Mouse (Mus musculus): Measurements from ENCODE around the gene Rnd2. TPM values are rescaled to one million over a fixed set of nuclear protein-coding genes. Genes with fewer than 3 reads are reported as not detected.
A peak's percentile ranks its signal among the peaks of the same experiment; 100 is the strongest.
"Not testable (repeated sequence)": the region's sequence is repeated elsewhere in the genome, so short reads cannot be mapped to it uniquely, and the experiment has no call there.

Rnd2 gene
- polyA plus RNA-seq, 1 experiment: 1.0 TPM

DNA sequence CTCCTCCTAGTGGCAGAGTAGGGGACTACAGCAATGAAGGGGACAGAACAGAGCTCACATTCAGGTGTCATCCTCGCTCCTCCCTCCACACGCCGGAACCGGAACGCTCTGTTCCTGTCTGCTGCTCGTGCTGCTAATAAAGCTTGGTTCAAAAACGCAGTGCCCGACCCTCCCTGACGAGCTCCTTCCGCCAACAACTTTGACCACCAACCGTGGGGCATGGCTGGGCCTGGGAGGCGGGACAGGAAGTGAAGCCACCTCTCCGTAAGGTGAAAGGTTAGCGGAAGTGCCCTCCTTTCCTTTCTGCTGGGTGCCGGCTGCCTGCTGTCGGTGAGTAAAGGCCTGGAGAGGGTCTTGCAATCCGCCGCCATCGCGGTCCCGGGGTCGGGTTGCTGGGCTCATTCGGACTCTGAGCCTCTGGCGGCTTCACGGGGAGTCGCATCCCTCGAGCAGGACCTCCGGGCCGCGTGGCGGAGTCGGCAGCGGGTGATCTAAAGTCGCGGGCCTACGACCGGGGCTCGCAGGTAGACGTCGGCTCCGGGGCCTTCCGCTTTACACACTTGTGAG lies 22.6 kb upstream of the Rnd2 start, which contains the start of gene Rpl27:
TSS of gene Rpl27 (plus strand) at position 172 of the 567 bp plus-strand sequence.
- under 1% methylated on average over 42 of the region's 42 CpGs for WGBS
- Histone ChIP-seq H3K4me3 (replicated peaks; ENCODE audit: control insufficient read depth, low read depth, low read length) (peak within 1 kb of the TSS; percentile 77), H3K27ac (ENCODE audit: control insufficient read depth, insufficient read depth, low read depth, low read length, poor library complexity) (peak within 1 kb of the TSS; percentile 76), H3K4me1 (ENCODE audit: control insufficient read depth, insufficient read depth, low read length) (no peaks in the 10 kb centered on the region; the same call in 1 of the 2 replicates)
- TF ChIP-seq POLR2A (IDR thresholded peaks at IDR 0.05; ENCODE audit: borderline replicate concordance, control insufficient read depth, low read depth, low read length): peak; percentile 83; the same call in 1 of the 2 replicates
- TF ChIP-seq CTCF (IDR thresholded peaks at IDR 0.05; ENCODE audit: control insufficient read depth, insufficient read depth, low read length): peak; percentile 74

- TF ChIP-seq CTCF (IDR thresholded peaks at IDR 0.05; ENCODE audit: control insufficient read depth, insufficient read depth, low read length) (no peak), POLR2A (IDR thresholded peaks at IDR 0.05; ENCODE audit: borderline replicate concordance, control insufficient read depth, low read depth, low read length) (no peak)
- under 1% methylated on average over 14 of the region's 14 CpGs for WGBS
- H3K4me1 ChIP-seq (ENCODE audit: control insufficient read depth, insufficient read depth, low read length): no peaks in the 10 kb centered on the region; the same call in 1 of the 2 replicates
These were observed 22.0 kb upstream of the Rnd2 start for GRCm38 (mm10) chr11:101442760-101443159.

GRCm38 (mm10) chr11:101446319-101446718 lies 18.5 kb upstream of the Rnd2 start:
- Histone ChIP-seq H3K4me3 (replicated peaks; ENCODE audit: control insufficient read depth, low read depth, low read length) (no peak overlapping the region), H3K4me1 (ENCODE audit: control insufficient read depth, insufficient read depth, low read length) (peaks cover 2% of the 10 kb centered on the region; the same call in 1 of the 2 replicates), H3K27ac (ENCODE audit: control insufficient read depth, insufficient read depth, low read depth, low read length, poor library complexity) (no peak overlapping the region)
- 86% methylated on average over 1 of the region's 1 CpGs for WGBS
- TF ChIP-seq POLR2A (IDR thresholded peaks at IDR 0.05; ENCODE audit: borderline replicate concordance, control insufficient read depth, low read depth, low read length) (no peak), CTCF (IDR thresholded peaks at IDR 0.05; ENCODE audit: control insufficient read depth, insufficient read depth, low read length) (no peak)

More at GRCm38 (mm10) chr11:101442760-101443159, 22.0 kb upstream of the Rnd2 start:
- peak overlapping the region; percentile 77 for H3K4me3 ChIP-seq (replicated peaks; ENCODE audit: control insufficient read depth, low read depth, low read length)
- peak overlapping the region; percentile 76 for H3K27ac ChIP-seq (ENCODE audit: control insufficient read depth, insufficient read depth, low read depth, low read length, poor library complexity)

DNA sequence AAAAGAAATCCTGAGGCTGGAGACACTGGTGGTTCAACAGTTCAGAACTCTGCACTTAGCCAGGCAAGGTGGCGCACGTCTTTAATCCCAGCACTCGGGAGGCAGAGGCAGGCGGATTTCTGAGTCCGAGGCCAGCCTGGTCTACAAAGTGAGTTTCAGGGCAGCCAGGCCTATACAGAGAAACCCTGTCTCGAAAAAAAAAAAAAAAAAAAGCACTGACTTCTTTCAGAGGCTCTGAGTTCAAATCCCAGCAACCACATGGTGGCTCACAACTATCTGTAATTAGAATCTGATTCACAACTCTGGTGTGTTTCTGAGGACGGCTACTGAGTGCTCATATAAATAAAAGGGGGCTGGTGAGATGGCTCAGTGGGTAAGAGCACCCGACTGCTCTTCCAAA lies 17.9 kb upstream of the Rnd2 start:
- not testable (repeated sequence) for H3K4me1 ChIP-seq (ENCODE audit: control insufficient read depth, insufficient read depth, low read length); H3K4me3 ChIP-seq (replicated peaks; ENCODE audit: control insufficient read depth, low read depth, low read length); H3K27ac ChIP-seq (ENCODE audit: control insufficient read depth, insufficient read depth, low read depth, low read length, poor library complexity)
- 82% methylated on average over 8 of the region's 8 CpGs for WGBS

DNA sequence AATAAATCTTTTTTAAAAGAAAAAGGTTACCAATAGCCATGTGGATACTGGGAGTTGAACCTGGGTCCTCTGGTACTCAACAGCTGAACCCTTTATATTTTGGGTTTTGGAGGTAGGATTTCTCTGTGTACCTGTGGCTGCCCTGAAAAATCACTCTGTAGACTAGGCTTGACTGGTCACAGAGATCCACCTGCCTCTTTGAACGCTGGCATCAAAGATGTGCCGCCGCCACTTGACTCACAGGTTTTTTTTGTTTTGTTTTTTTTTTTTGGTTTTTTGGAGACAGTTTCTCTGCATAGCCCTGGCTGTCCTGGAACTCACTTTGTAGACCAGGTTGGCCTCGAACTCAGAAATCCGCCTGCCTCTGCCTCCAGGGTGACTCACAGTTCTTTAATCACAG lies 17.0 kb upstream of the Rnd2 start:
- Histone ChIP-seq H3K4me3 (replicated peaks; ENCODE audit: control insufficient read depth, low read depth, low read length) (no peak overlapping the region), H3K4me1 (ENCODE audit: control insufficient read depth, insufficient read depth, low read length) (peaks cover 2% of the 10 kb centered on the region; the same call in 1 of the 2 replicates), H3K27ac (ENCODE audit: control insufficient read depth, insufficient read depth, low read depth, low read length, poor library complexity) (peak overlapping the region; percentile 91; the same call in 1 of the 2 replicates)
- TF ChIP-seq POLR2A (IDR thresholded peaks at IDR 0.05; ENCODE audit: borderline replicate concordance, control insufficient read depth, low read depth, low read length) (no peak), CTCF (IDR thresholded peaks at IDR 0.05; ENCODE audit: control insufficient read depth, insufficient read depth, low read length) (no peak)
- 78% methylated on average over 5 of the region's 5 CpGs for WGBS

DNA sequence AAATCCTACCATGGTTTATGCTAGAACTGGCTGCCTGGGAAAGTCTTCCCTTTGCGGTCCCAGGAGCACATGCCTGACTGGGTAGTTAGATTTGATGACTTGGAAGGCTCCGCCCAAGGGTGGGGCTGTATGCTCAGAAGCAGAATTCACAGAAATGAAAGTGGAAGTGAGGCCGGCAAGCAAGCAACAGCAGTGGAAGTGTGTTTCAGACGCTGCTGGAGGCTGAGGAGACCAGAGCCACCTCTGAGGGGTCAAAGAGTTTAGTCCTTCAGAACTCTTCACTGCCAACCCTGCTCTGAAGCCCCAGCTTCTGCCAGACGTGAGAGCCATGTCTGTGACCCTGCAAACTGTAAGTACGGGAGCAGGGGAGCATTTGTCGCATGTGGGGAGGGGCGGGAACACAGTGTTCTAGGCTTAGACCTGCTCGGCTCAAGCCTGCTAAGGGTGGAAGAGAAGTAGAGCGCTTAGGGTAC lies 16.5 kb upstream of the Rnd2 start, which contains the start of gene Ifi35:
TSS of gene Ifi35 (plus strand) at position 134 of the 473 bp plus-strand sequence.
- no peak for TF ChIP-seq CTCF (IDR thresholded peaks at IDR 0.05; ENCODE audit: control insufficient read depth, insufficient read depth, low read length)
- 0 out of 2 replicates have a peak, but pooled peaks have one; percentile 26 for TF ChIP-seq POLR2A (IDR thresholded peaks at IDR 0.05; ENCODE audit: borderline replicate concordance, control insufficient read depth, low read depth, low read length)
- Histone ChIP-seq H3K4me3 (replicated peaks; ENCODE audit: control insufficient read depth, low read depth, low read length) (peak within 1 kb of the TSS; percentile 90), H3K4me1 (ENCODE audit: control insufficient read depth, insufficient read depth, low read length) (peaks cover 2% of the 10 kb centered on the region; the same call in 1 of the 2 replicates), H3K27ac (ENCODE audit: control insufficient read depth, insufficient read depth, low read depth, low read length, poor library complexity) (peak within 1 kb of the TSS; percentile 91)
- under 1% methylated on average over 10 of the region's 10 CpGs for WGBS

- H3K27ac ChIP-seq (ENCODE audit: control insufficient read depth, insufficient read depth, low read depth, low read length, poor library complexity): peak overlapping the region; percentile 30; the same call in 1 of the 2 replicates
- H3K4me1 ChIP-seq (ENCODE audit: control insufficient read depth, insufficient read depth, low read length): peaks cover 2% of the 10 kb centered on the region; the same call in 1 of the 2 replicates
- TF ChIP-seq POLR2A (IDR thresholded peaks at IDR 0.05; ENCODE audit: borderline replicate concordance, control insufficient read depth, low read depth, low read length): no peak
- TF ChIP-seq CTCF (IDR thresholded peaks at IDR 0.05; ENCODE audit: control insufficient read depth, insufficient read depth, low read length): no peak
- H3K4me3 ChIP-seq (replicated peaks; ENCODE audit: control insufficient read depth, low read depth, low read length): peak overlapping the region; percentile 90
- WGBS: 10% methylated on average over 4 of the region's 4 CpGs
These were observed 15.9 kb upstream of the Rnd2 start for GRCm38 (mm10) chr11:101448899-101449298.

- H3K4me1 ChIP-seq (ENCODE audit: control insufficient read depth, insufficient read depth, low read length): not testable (repeated sequence)
- WGBS: 65% methylated on average over 4 of the region's 4 CpGs
These were observed 15.2 kb upstream of the Rnd2 start for GRCm38 (mm10) chr11:101449596-101449995.

More at GRCm38 (mm10) chr11:101449596-101449995, 15.2 kb upstream of the Rnd2 start:
- not testable (repeated sequence) for H3K27ac ChIP-seq (ENCODE audit: control insufficient read depth, insufficient read depth, low read depth, low read length, poor library complexity); H3K4me3 ChIP-seq (replicated peaks; ENCODE audit: control insufficient read depth, low read depth, low read length)

Data from bone marrow, adult 2 months (tissue).